Mouse (Mus musculus) megakaryocyte, embryonic 14.5 days (primary cell): ENCODE data around the gene Ttc9c. TPM values are rescaled to one million over a fixed set of nuclear protein-coding genes. Genes with fewer than 3 reads are reported as not detected.

Source experiments
- H3K27me3 ChIP-seq: replicated peaks from 2 replicates; pipeline ENCODE3; 2012; ENCODE audit warnings: inconsistent platforms
- H3K36me3 ChIP-seq: replicated peaks from 2 replicates; pipeline ENCODE3; 2012; ENCODE audit warnings: low read length, inconsistent platforms, mixed read lengths
- H3K4me1 ChIP-seq: 2 replicates; pipeline ENCODE4 v1.6.1; 2012; ENCODE audit warnings: inconsistent platforms
- H3K4me3 ChIP-seq: replicated peaks from 2 replicates; pipeline ENCODE3; 2012; ENCODE audit warnings: moderate library complexity, mild to moderate bottlenecking, inconsistent platforms
- H3K9me3 ChIP-seq: 2 replicates; pipeline ENCODE4 v1.6.1; 2012; ENCODE audit warnings: inconsistent platforms
- FLI1 ChIP-seq: IDR thresholded peaks from 2 replicates; pipeline ENCODE4 v1.6.1; 2012; ENCODE audit warnings: low read length, inconsistent platforms, mixed read lengths
- GATA1 ChIP-seq: IDR thresholded peaks from 3 replicates; pipeline ENCODE4 v1.6.1; 2012; ENCODE audit warnings: mixed read lengths, low read length, inconsistent platforms, borderline replicate concordance
- polyA plus RNA-seq: library from polyadenylated mRNA; stranded (reverse); fragments of >175 nt; gene quantifications from 2 replicates; pipeline ENCODE4 v1.2.3, GENCODE M21; 2012; ENCODE audit warnings: low replicate concordance; ENCODE audit not compliant: insufficient read depth

Ttc9c gene
- polyA plus RNA-seq, 1 experiment: 0.51 TPM

GRCm38 (mm10) chr19:8774951-8775421 lies 44.1 kb downstream of the Ttc9c start:
- Histone ChIP-seq H3K27me3 (no peaks in the 10 kb centered on the region), H3K36me3 (peaks cover 55% of the 10 kb centered on the region), H3K4me3 (peak overlapping the region; percentile 97), H3K4me1 (peaks cover 55% of the 10 kb centered on the region), H3K9me3 (no peaks in the 10 kb centered on the region)
- no peak for TF ChIP-seq FLI1
- TF ChIP-seq GATA1: no peak

DNA sequence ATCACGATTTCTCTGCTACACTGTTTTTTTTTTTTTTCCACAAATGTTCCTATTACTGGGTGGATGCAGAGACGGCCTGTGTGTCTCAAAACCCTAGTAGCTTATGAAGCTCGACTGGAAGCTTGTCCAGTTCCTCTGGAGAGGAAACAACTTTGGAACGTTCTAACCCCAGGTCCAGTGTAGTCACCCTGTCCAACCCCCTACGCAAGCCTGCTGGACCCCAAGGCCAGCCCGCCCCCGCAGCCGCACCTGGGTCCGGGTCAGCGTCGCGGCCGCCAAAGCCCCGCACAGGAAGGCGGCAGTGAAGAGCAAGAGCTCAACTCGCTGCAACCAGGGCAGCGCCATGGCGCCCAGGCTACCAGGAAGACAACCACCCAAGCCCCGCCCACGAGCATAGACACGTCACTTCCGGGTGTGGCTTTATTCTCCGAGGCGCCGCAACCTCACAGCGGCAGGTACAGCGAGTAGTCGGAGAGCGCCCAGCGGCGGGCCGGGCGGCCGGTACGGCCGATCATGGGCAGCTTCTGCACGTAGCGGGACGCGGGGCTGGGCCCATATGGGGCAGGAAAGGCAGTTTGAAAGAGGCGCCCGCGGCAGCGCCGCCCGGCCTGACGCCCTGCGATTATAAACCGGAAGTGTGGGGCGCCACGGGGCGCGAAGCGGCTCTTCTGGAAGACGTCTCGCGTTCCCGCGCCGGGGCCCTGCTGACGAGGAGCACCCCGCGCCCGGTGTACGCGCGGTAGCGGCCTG lies 44.9 kb downstream of the Ttc9c start, which contains the start of gene Tmem179b:
TSS of gene Tmem179b (minus strand) at position 382 of the 750 bp plus-strand sequence.
- peaks cover 57% of the 10 kb centered on the region for H3K36me3 ChIP-seq
- TF ChIP-seq GATA1 (no peak), FLI1 (peak; percentile 68; the same call in 1 of the 2 replicates)
- H3K4me3 ChIP-seq: peak within 1 kb of the TSS; percentile 97
- H3K4me1 ChIP-seq: peaks cover 52% of the 10 kb centered on the region
- H3K9me3 ChIP-seq: no peaks in the 10 kb centered on the region
- no peaks in the 10 kb centered on the region for H3K27me3 ChIP-seq

- H3K4me1 ChIP-seq: peaks cover 52% of the 10 kb centered on the region
- TF ChIP-seq FLI1: no peak
- no peak for TF ChIP-seq GATA1
- no peaks in the 10 kb centered on the region for H3K9me3 ChIP-seq
- H3K36me3 ChIP-seq: peaks cover 60% of the 10 kb centered on the region
- no peaks in the 10 kb centered on the region for H3K27me3 ChIP-seq
- peak overlapping the region; percentile 97 for H3K4me3 ChIP-seq
Observed at GRCm38 (mm10) chr19:8773409-8773808, 45.7 kb downstream of the Ttc9c start.

GRCm38 (mm10) chr19:8772996-8773395 lies 46.1 kb downstream of the Ttc9c start:
- Histone ChIP-seq H3K36me3 (peaks cover 60% of the 10 kb centered on the region), H3K9me3 (no peaks in the 10 kb centered on the region), H3K27me3 (no peaks in the 10 kb centered on the region), H3K4me3 (peak overlapping the region; percentile 97), H3K4me1 (peaks cover 52% of the 10 kb centered on the region)
- TF ChIP-seq GATA1: no peak
- no peak for TF ChIP-seq FLI1

GRCm38 (mm10) chr19:8770567-8771270 lies 48.4 kb downstream of the Ttc9c start, which contains the start of gene Tmem223:
Tmem223 (plus strand) TSS chr19:8770996.
- H3K4me1 ChIP-seq: peaks cover 42% of the 10 kb centered on the region
- H3K36me3 ChIP-seq: peaks cover 71% of the 10 kb centered on the region
- TF ChIP-seq GATA1 (no peak), FLI1 (no peak)
- H3K27me3 ChIP-seq: no peaks in the 10 kb centered on the region
- peaks cover 2% of the 10 kb centered on the region for H3K9me3 ChIP-seq
- H3K4me3 ChIP-seq: peak within 1 kb of the TSS; percentile 93

GRCm38 (mm10) chr19:8765562-8765961 lies 53.6 kb downstream of the Ttc9c start:
- peak overlapping the region; percentile 46 for H3K4me3 ChIP-seq
- peaks cover 15% of the 10 kb centered on the region for H3K9me3 ChIP-seq
- H3K4me1 ChIP-seq: peaks cover 12% of the 10 kb centered on the region
- peaks cover 97% of the 10 kb centered on the region for H3K36me3 ChIP-seq
- TF ChIP-seq FLI1: no peak
- TF ChIP-seq GATA1: no peak
- H3K27me3 ChIP-seq: no peaks in the 10 kb centered on the region

DNA sequence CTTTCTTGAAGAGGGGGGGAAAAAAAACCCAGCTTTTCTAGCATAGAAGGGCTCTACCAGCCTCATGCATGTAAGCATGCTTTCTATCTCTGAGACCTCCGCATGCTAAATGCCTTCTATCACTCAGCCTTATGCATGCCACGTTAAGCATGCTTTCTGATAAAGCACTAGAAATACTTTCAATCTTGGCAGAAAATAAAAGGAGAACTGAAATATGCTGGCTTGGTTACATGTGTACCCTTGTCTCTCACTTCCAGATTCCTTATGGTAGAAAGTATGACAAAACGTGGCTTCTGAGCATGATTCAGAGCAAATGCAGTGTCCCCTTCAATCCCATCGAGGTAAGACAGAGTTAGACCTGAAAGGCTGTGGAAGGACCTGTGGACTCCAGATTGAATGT lies 55.9 kb downstream of the Ttc9c start:
- Histone ChIP-seq H3K36me3 (peaks cover 77% of the 10 kb centered on the region), H3K4me3 (no peak overlapping the region), H3K9me3 (peaks cover 15% of the 10 kb centered on the region)

GRCm38 (mm10) chr19:8760757-8761156 lies 58.4 kb downstream of the Ttc9c start:
- Histone ChIP-seq H3K36me3 (peaks cover 54% of the 10 kb centered on the region), H3K9me3 (peaks cover 14% of the 10 kb centered on the region), H3K27me3 (no peaks in the 10 kb centered on the region), H3K4me1 (peaks cover 26% of the 10 kb centered on the region), H3K4me3 (no peak overlapping the region)
- TF ChIP-seq FLI1 (no peak), GATA1 (no peak)

More for the DNA sequence above, 55.9 kb downstream of the Ttc9c start:
- TF ChIP-seq FLI1 (no peak), GATA1 (no peak)
- Histone ChIP-seq H3K4me1 (peaks cover 19% of the 10 kb centered on the region), H3K27me3 (no peaks in the 10 kb centered on the region)

Other genes starting within 250 kb of the Ttc9c start
- not detected in 2 replicates for gene Slc22a8, start 228.1 kb downstream of the Ttc9c start, polyA plus RNA-seq
- gene Slc22a6, start 201.3 kb downstream of the Ttc9c start, polyA plus RNA-seq: not detected in 2 replicates
- 0.02 TPM in 1 of 2 replicates, not detected in the other for gene Chrm1, start 155.5 kb downstream of the Ttc9c start, polyA plus RNA-seq
- gene Slc3a2, start 96.0 kb downstream of the Ttc9c start, polyA plus RNA-seq: 139 and 161 TPM in 2 replicates
- gene Wdr74, start 83.5 kb downstream of the Ttc9c start, polyA plus RNA-seq: 3.7 and 16.5 TPM in 2 replicates
- 0.86 TPM in 1 of 2 replicates, not detected in the other for gene 1700092M07Rik, start 78.6 kb downstream of the Ttc9c start, polyA plus RNA-seq
- 18.8 and 39.1 TPM in 2 replicates for gene Stx5a, start 77.9 kb downstream of the Ttc9c start, polyA plus RNA-seq
- 10.6 and 13.3 TPM in 2 replicates for gene Nxf1, start 62.3 kb downstream of the Ttc9c start, polyA plus RNA-seq
- gene Tmem223, start 48.3 kb downstream of the Ttc9c start, polyA plus RNA-seq: 53.5 and 407 TPM in 2 replicates
- gene Tmem179b, start 44.9 kb downstream of the Ttc9c start, polyA plus RNA-seq: 154 and 203 TPM in 2 replicates
- gene Taf6l, start 32.9 kb downstream of the Ttc9c start, polyA plus RNA-seq: 33.7 and 61.6 TPM in 2 replicates
- gene Polr2g, start 20.8 kb downstream of the Ttc9c start, polyA plus RNA-seq: 6.3 TPM in 1 of 2 replicates, not detected in the other
- gene Zbtb3, start 16.8 kb downstream of the Ttc9c start, polyA plus RNA-seq: 1.3 and 5.9 TPM in 2 replicates
- gene Hnrnpul2, start 677 bp upstream of the Ttc9c start, polyA plus RNA-seq: 13.5 and 54.1 TPM in 2 replicates
- gene AC129217.1, start 10.4 kb upstream of the Ttc9c start, polyA plus RNA-seq: 44.9 and 148 TPM in 2 replicates
- 124 and 182 TPM in 2 replicates for gene Bscl2, start 18.1 kb upstream of the Ttc9c start, polyA plus RNA-seq
- gene Gng3, start 19.9 kb upstream of the Ttc9c start, polyA plus RNA-seq: not detected in 2 replicates
- 0.23 TPM in 1 of 2 replicates, not detected in the other for gene Lrrn4cl, start 31.4 kb upstream of the Ttc9c start, polyA plus RNA-seq
- 125 and 325 TPM in 2 replicates for gene Ubxn1, start 52.2 kb upstream of the Ttc9c start, polyA plus RNA-seq
- 6.2 and 84.6 TPM in 2 replicates for gene Uqcc3, start 61.6 kb upstream of the Ttc9c start, polyA plus RNA-seq
- gene Lbhd1, start 64.4 kb upstream of the Ttc9c start, polyA plus RNA-seq: 1.5 TPM in 1 of 2 replicates, not detected in the other
- not detected in 2 replicates for gene Gm49403, start 64.6 kb upstream of the Ttc9c start, polyA plus RNA-seq
- gene 1810009A15Rik, start 69.5 kb upstream of the Ttc9c start, polyA plus RNA-seq: 10.2 and 72.7 TPM in 2 replicates
- gene Gm49416, start 69.6 kb upstream of the Ttc9c start, polyA plus RNA-seq: 12.5 TPM in 1 of 2 replicates, not detected in the other
- gene Ints5, start 73.7 kb upstream of the Ttc9c start, polyA plus RNA-seq: 22.4 and 29.0 TPM in 2 replicates
- gene Ganab, start 78.7 kb upstream of the Ttc9c start, polyA plus RNA-seq: 4.0 and 25.1 TPM in 2 replicates
- 135 and 141 TPM in 2 replicates for gene B3gat3, start 101.0 kb upstream of the Ttc9c start, polyA plus RNA-seq
- gene Rom1, start 110.0 kb upstream of the Ttc9c start, polyA plus RNA-seq: 4.2 and 8.2 TPM in 2 replicates
- gene Eml3, start 110.2 kb upstream of the Ttc9c start, polyA plus RNA-seq: 31.6 and 32.2 TPM in 2 replicates
- gene Mta2, start 122.5 kb upstream of the Ttc9c start, polyA plus RNA-seq: 5.1 and 27.3 TPM in 2 replicates
- gene Tut1, start 134.5 kb upstream of the Ttc9c start, polyA plus RNA-seq: 25.5 and 37.3 TPM in 2 replicates
- gene Eef1g, start 147.7 kb upstream of the Ttc9c start, polyA plus RNA-seq: 36.7 and 78.5 TPM in 2 replicates
- gene Ahnak, start 170.0 kb upstream of the Ttc9c start, polyA plus RNA-seq: 4.6 and 28.7 TPM in 2 replicates